Mouse (Mus musculus) forebrain, embryonic 11.5 days (tissue): Measurements from ENCODE around the gene Slc32a1. TPM values are rescaled to one million over a fixed set of nuclear protein-coding genes. Genes with fewer than 3 reads are reported as not detected.

Experiments
- ATAC-seq: fragments of 200-750 bp; cut with Nextera tagmentation; replicated peaks from 2 replicates; pipeline ENCODE4 v1.8.0; 2017; ENCODE audit warnings: moderate TSS enrichment; ENCODE audit not compliant: low FRiP score
- DNase-seq: peaks from one replicate; pipeline ENCODE4 v3.0.0-alpha.2; 2017; ENCODE audit warnings: low spot score
- H3K27ac ChIP-seq: fragments of 300-500 bp; sonication (generic); 2 replicates; pipeline ENCODE4 v1.5.1; 2014; ENCODE audit warnings: low read depth, low read length
- H3K27me3 ChIP-seq: fragments of 300-500 bp; sonication (generic); 2 replicates; pipeline ENCODE4 v1.6.1; 2014; ENCODE audit warnings: mild to moderate bottlenecking, low read length, mixed read lengths; ENCODE audit not compliant: control insufficient read depth, insufficient read depth
- H3K36me3 ChIP-seq: fragments of 300-500 bp; sonication (generic); 2 replicates; pipeline ENCODE4 v1.6.1; 2014; ENCODE audit warnings: mild to moderate bottlenecking, low read length, moderate library complexity, mixed read lengths; ENCODE audit not compliant: control insufficient read depth, insufficient read depth
- H3K4me1 ChIP-seq: fragments of 300-500 bp; sonication (generic); replicated peaks from 2 replicates; pipeline ENCODE4 v1.6.1; 2014; ENCODE audit warnings: low read length, mixed read lengths; ENCODE audit not compliant: control insufficient read depth, insufficient read depth
- H3K4me2 ChIP-seq: fragments of 300-500 bp; sonication (generic); 2 replicates; pipeline ENCODE4 v1.6.1; 2014; ENCODE audit warnings: low read depth, mild to moderate bottlenecking, low read length, moderate library complexity, mixed read lengths; ENCODE audit not compliant: severe bottlenecking
- H3K4me3 ChIP-seq: fragments of 300-500 bp; sonication (generic); 2 replicates; pipeline ENCODE4 v1.5.1; 2014; ENCODE audit warnings: low read depth, low read length
- H3K9ac ChIP-seq: fragments of 300-500 bp; sonication (generic); 2 replicates; pipeline ENCODE4 v1.6.1; 2014; ENCODE audit warnings: low read length
- H3K9me3 ChIP-seq: fragments of 300-500 bp; sonication (generic); 2 replicates; pipeline ENCODE4 v1.6.1; 2016; ENCODE audit warnings: low read length, mixed read lengths; ENCODE audit not compliant: control insufficient read depth
- WGBS: fragments of 180-500 bp; shearing (Covaris S2); extraction: QIAGEN DNeasy Blood & Tissue Kit; methylation state at CpG from one replicate; pipeline ENCODE4 v1.1.7; 2014; 5-methylcytosine and 5-hydroxymethylcytosine counted together
- microRNA counts: library from miRNA; unstranded; fragments of <30 nt; microRNA quantifications from one replicate; lab custom pipeline; 2015
- microRNA-seq: library from miRNA; unstranded; fragments of <30 nt; microRNA quantifications from one replicate; pipeline ENCODE4, GENCODE M21; 2016; ENCODE audit not compliant: insufficient number of aligned reads
- polyA plus RNA-seq: library from polyadenylated mRNA; unstranded; fragments of >200 nt; fragmentation: Nextera tagmentation; extraction: Ambion mirVana; gene quantifications from 2 replicates; pipeline ENCODE4 v1.2.1, GENCODE M21; 2014

Gene Slc32a1
- polyA plus RNA-seq, 1 experiment from 2014 or later: 1.9 TPM

GRCm38 (mm10) chr2:158658822-158659221, 48.3 kb downstream of the Slc32a1 start:
- H3K4me1 ChIP-seq: 0 out of 2 replicates have a peak, but pooled peaks cover 2% of the 10 kb centered on the region
- no peaks in the 10 kb centered on the region for H3K36me3 ChIP-seq
- no peak overlapping the region for H3K4me2 ChIP-seq
- 64% methylated on average over 6 of the region's 6 CpGs for WGBS
- H3K9me3 ChIP-seq: no peaks in the 10 kb centered on the region
- H3K9ac ChIP-seq: no peak overlapping the region
- H3K4me3 ChIP-seq: no peak overlapping the region
- no peaks in the 10 kb centered on the region for H3K27me3 ChIP-seq
- no peak for DNase-seq
- H3K27ac ChIP-seq: no peak overlapping the region
- ATAC-seq: no peak

GRCm38 (mm10) chr2:158659346-158659745, 48.8 kb downstream of the Slc32a1 start:
- Histone ChIP-seq H3K27ac (no peak overlapping the region), H3K4me3 (no peak overlapping the region), H3K4me2 (no peak overlapping the region), H3K27me3 (no peaks in the 10 kb centered on the region), H3K4me1 (0 out of 2 replicates have a peak, but pooled peaks cover 2% of the 10 kb centered on the region), H3K9ac (no peak overlapping the region), H3K9me3 (no peaks in the 10 kb centered on the region), H3K36me3 (no peaks in the 10 kb centered on the region)
- ATAC-seq (no peak), DNase-seq (no peak)
- 77% methylated on average over 3 of the region's 3 CpGs for WGBS

- ATAC-seq (no peak), DNase-seq (no peak)
- H3K9me3 ChIP-seq: no peaks in the 10 kb centered on the region
- H3K4me1 ChIP-seq: peaks cover 13% of the 10 kb centered on the region
- no peak within 1 kb of the TSS; the same call in 1 of the 2 replicates for H3K9ac ChIP-seq
- no peak within 1 kb of the TSS for H3K27ac ChIP-seq
- peaks cover 26% of the 10 kb centered on the region for H3K27me3 ChIP-seq
- 82% methylated on average over 4 of the region's 4 CpGs for WGBS
- H3K4me3 ChIP-seq: no peak within 1 kb of the TSS
- H3K4me2 ChIP-seq: no peak within 1 kb of the TSS
- no peaks in the 10 kb centered on the region for H3K36me3 ChIP-seq
Observed at GRCm38 (mm10) chr2:158665098-158665497, 54.5 kb downstream of the Slc32a1 start, which contains the start of gene Ppp1r16b. TSS of gene Ppp1r16b (plus strand) at chr2:158665398.

MicroRNAs encoded within 50 kb of the gene (microRNA counts, 519-probe panel; counts per million panel counts)
- microRNA mmu-miR-3474 (lab: Ali Mortazavi, UCI): 31.2 counts per million

Small RNA genes lying within 50 kb of the gene (microRNA-seq; reads per million reads assigned to microRNA genes)
- 4.2 reads per million for gene Mir3474

Other genes starting within 250 kb of the Slc32a1 start
- 20.2 and 23.8 TPM in 2 replicates for gene Snhg11, start 235.1 kb upstream of the Slc32a1 start, polyA plus RNA-seq
- 23.2 and 25.1 TPM in 2 replicates for gene Ralgapb, start 200.9 kb upstream of the Slc32a1 start, polyA plus RNA-seq
- gene Adig, start 108.2 kb upstream of the Slc32a1 start, polyA plus RNA-seq: not detected in 2 replicates
- gene Arhgap40, start 98.0 kb upstream of the Slc32a1 start, polyA plus RNA-seq: 0.15 TPM in 1 of 2 replicates, not detected in the other
- 20.6 and 20.7 TPM in 2 replicates for gene Actr5, start 14.1 kb downstream of the Slc32a1 start, polyA plus RNA-seq
- 2.8 TPM in 2 replicates for gene Ppp1r16b, start 54.6 kb downstream of the Slc32a1 start, polyA plus RNA-seq
- gene Fam83d, start 157.3 kb downstream of the Slc32a1 start, polyA plus RNA-seq: 54.0 and 57.5 TPM in 2 replicates
- 20.4 and 26.1 TPM in 2 replicates for gene Dhx35, start 184.0 kb downstream of the Slc32a1 start, polyA plus RNA-seq